Mouse (Mus musculus) megakaryocyte, embryonic 14.5 days (primary cell): ENCODE data around the gene Kif1b. TPM values are rescaled to one million over a fixed set of nuclear protein-coding genes. Genes with fewer than 3 reads are reported as not detected.
"Not testable (repeated sequence)": the region's sequence is repeated elsewhere in the genome, so short reads cannot be mapped to it uniquely, and the experiment has no call there.

Experiments
- H3K27me3 ChIP-seq: replicated peaks from 2 replicates; pipeline ENCODE3; 2012; ENCODE audit warnings: inconsistent platforms
- H3K36me3 ChIP-seq: replicated peaks from 2 replicates; pipeline ENCODE3; 2012; ENCODE audit warnings: low read length, inconsistent platforms, mixed read lengths
- H3K4me1 ChIP-seq: 2 replicates; pipeline ENCODE4 v1.6.1; 2012; ENCODE audit warnings: inconsistent platforms
- H3K4me3 ChIP-seq: replicated peaks from 2 replicates; pipeline ENCODE3; 2012; ENCODE audit warnings: moderate library complexity, mild to moderate bottlenecking, inconsistent platforms
- H3K9me3 ChIP-seq: 2 replicates; pipeline ENCODE4 v1.6.1; 2012; ENCODE audit warnings: inconsistent platforms
- FLI1 ChIP-seq: IDR thresholded peaks from 2 replicates; pipeline ENCODE4 v1.6.1; 2012; ENCODE audit warnings: low read length, inconsistent platforms, mixed read lengths
- GATA1 ChIP-seq: IDR thresholded peaks from 3 replicates; pipeline ENCODE4 v1.6.1; 2012; ENCODE audit warnings: mixed read lengths, low read length, inconsistent platforms, borderline replicate concordance
- polyA plus RNA-seq: library from polyadenylated mRNA; stranded (reverse); fragments of >175 nt; gene quantifications from 2 replicates; pipeline ENCODE4 v1.2.3, GENCODE M21; 2012; ENCODE audit warnings: low replicate concordance; ENCODE audit not compliant: insufficient read depth

The Kif1b gene
- polyA plus RNA-seq, 1 experiment: 0.87 TPM

- peaks cover 23% of the 10 kb centered on the region for H3K27me3 ChIP-seq
- H3K4me3 ChIP-seq: no peak overlapping the region
- H3K9me3 ChIP-seq: no peaks in the 10 kb centered on the region
- H3K36me3 ChIP-seq: peaks cover 16% of the 10 kb centered on the region
- TF ChIP-seq GATA1 (no peak), FLI1 (no peak)
- peaks cover 15% of the 10 kb centered on the region for H3K4me1 ChIP-seq
Measured at GRCm38 (mm10) chr4:149178328-149178727, 129.2 kb downstream of the Kif1b start.

GRCm38 (mm10) chr4:149177046-149177445, 130.4 kb downstream of the Kif1b start:
- Histone ChIP-seq H3K27me3 (peaks cover 21% of the 10 kb centered on the region), H3K4me1 (peaks cover 23% of the 10 kb centered on the region), H3K36me3 (peaks cover 11% of the 10 kb centered on the region), H3K9me3 (no peaks in the 10 kb centered on the region), H3K4me3 (no peak overlapping the region)
- TF ChIP-seq GATA1 (no peak), FLI1 (no peak)

GRCm38 (mm10) chr4:149176645-149177044, 130.8 kb downstream of the Kif1b start:
- Histone ChIP-seq H3K36me3 (peaks cover 7% of the 10 kb centered on the region), H3K4me1 (peaks cover 27% of the 10 kb centered on the region), H3K27me3 (peaks cover 18% of the 10 kb centered on the region), H3K9me3 (no peaks in the 10 kb centered on the region), H3K4me3 (no peak overlapping the region)
- TF ChIP-seq GATA1 (no peak), FLI1 (no peak)

GRCm38 (mm10) chr4:149173661-149174060, 133.8 kb downstream of the Kif1b start:
- Histone ChIP-seq H3K4me3 (no peak overlapping the region), H3K4me1 (peaks cover 55% of the 10 kb centered on the region), H3K9me3 (no peaks in the 10 kb centered on the region), H3K36me3 (no peaks in the 10 kb centered on the region), H3K27me3 (peaks cover 2% of the 10 kb centered on the region)
- TF ChIP-seq FLI1: no peak
- TF ChIP-seq GATA1: no peak

GRCm38 (mm10) chr4:149172666-149173065, 134.8 kb downstream of the Kif1b start:
- Histone ChIP-seq H3K4me1 (peaks cover 63% of the 10 kb centered on the region), H3K36me3 (no peaks in the 10 kb centered on the region), H3K4me3 (no peak overlapping the region), H3K27me3 (peaks cover 2% of the 10 kb centered on the region), H3K9me3 (no peaks in the 10 kb centered on the region)
- TF ChIP-seq GATA1 (no peak), FLI1 (no peak)

- H3K27me3 ChIP-seq: peaks cover 2% of the 10 kb centered on the region
- no peak overlapping the region for H3K4me3 ChIP-seq
- H3K9me3 ChIP-seq: no peaks in the 10 kb centered on the region
- no peaks in the 10 kb centered on the region for H3K36me3 ChIP-seq
- TF ChIP-seq GATA1 (no peak), FLI1 (no peak)
- peaks cover 64% of the 10 kb centered on the region for H3K4me1 ChIP-seq
Measured at GRCm38 (mm10) chr4:149172083-149172482, 135.4 kb downstream of the Kif1b start.

- H3K9me3 ChIP-seq: no peaks in the 10 kb centered on the region
- H3K4me3 ChIP-seq: no peak overlapping the region
- peaks cover 2% of the 10 kb centered on the region for H3K27me3 ChIP-seq
- no peak for TF ChIP-seq FLI1
- TF ChIP-seq GATA1: no peak
- H3K36me3 ChIP-seq: no peaks in the 10 kb centered on the region
- H3K4me1 ChIP-seq: peaks cover 64% of the 10 kb centered on the region
Measured at GRCm38 (mm10) chr4:149171581-149171981, 135.9 kb downstream of the Kif1b start.

- no peaks in the 10 kb centered on the region for H3K9me3 ChIP-seq
- H3K4me3 ChIP-seq: peak overlapping the region; percentile 73
- peaks cover 72% of the 10 kb centered on the region for H3K4me1 ChIP-seq
- peaks cover 2% of the 10 kb centered on the region for H3K27me3 ChIP-seq
- TF ChIP-seq GATA1 (no peak), FLI1 (no peak)
- peaks cover under 1% of the 10 kb centered on the region for H3K36me3 ChIP-seq
Measured at GRCm38 (mm10) chr4:149170394-149170931, 137.0 kb downstream of the Kif1b start.

- H3K27me3 ChIP-seq, H3K36me3 ChIP-seq, H3K9me3 ChIP-seq: not testable (repeated sequence)
- peak overlapping the region; percentile 73 for H3K4me3 ChIP-seq
- H3K4me1 ChIP-seq: peaks cover 74% of the 10 kb centered on the region
Measured at GRCm38 (mm10) chr4:149169926-149170325, 137.6 kb downstream of the Kif1b start.

- Histone ChIP-seq H3K36me3 (peaks cover 25% of the 10 kb centered on the region), H3K27me3 (no peaks in the 10 kb centered on the region), H3K4me3 (peak overlapping the region; percentile 99), H3K9me3 (no peaks in the 10 kb centered on the region), H3K4me1 (peaks cover 81% of the 10 kb centered on the region)
- TF ChIP-seq FLI1 (no peak), GATA1 (no peak)
Measured at GRCm38 (mm10) chr4:149168016-149168415, 139.5 kb downstream of the Kif1b start.
